Mouse (Mus musculus) heart, embryonic 12.5 days (tissue): ENCODE data around the gene Rhoq. TPM values are rescaled to one million over a fixed set of nuclear protein-coding genes. Genes with fewer than 3 reads are reported as not detected.
A peak's percentile ranks its signal among the peaks of the same experiment; 100 is the strongest.

Experiments used
- ATAC-seq: fragments of 200-750 bp; cut with Nextera tagmentation; 2 replicates; pipeline ENCODE4 v1.8.0; 2017; ENCODE audit warnings: moderate TSS enrichment, moderate library complexity; ENCODE audit not compliant: insufficient number of reproducible peaks, low FRiP score
- H3K27ac ChIP-seq: fragments of 300-500 bp; sonication (generic); 2 replicates; pipeline ENCODE4 v1.5.1; 2016; ENCODE audit warnings: mild to moderate bottlenecking, moderate library complexity; ENCODE audit not compliant: poor library complexity, severe bottlenecking
- H3K27me3 ChIP-seq: fragments of 300-500 bp; sonication (generic); replicated peaks from 2 replicates; pipeline ENCODE4 v1.6.1; 2016; ENCODE audit warnings: mild to moderate bottlenecking, moderate library complexity
- H3K36me3 ChIP-seq: fragments of 300-500 bp; sonication (generic); 2 replicates; pipeline ENCODE4 v1.6.1; 2016; ENCODE audit warnings: mild to moderate bottlenecking, moderate library complexity
- H3K4me1 ChIP-seq: fragments of 300-500 bp; sonication (generic); replicated peaks from 2 replicates; pipeline ENCODE4 v1.6.1; 2016; ENCODE audit warnings: mild to moderate bottlenecking
- H3K4me2 ChIP-seq: fragments of 300-500 bp; sonication (generic); 2 replicates; pipeline ENCODE4 v1.6.1; 2016; ENCODE audit warnings: mild to moderate bottlenecking, moderate library complexity
- H3K4me3 ChIP-seq: fragments of 300-500 bp; sonication (generic); 2 replicates; pipeline ENCODE4 v1.5.1; 2016; ENCODE audit warnings: mild to moderate bottlenecking
- H3K9ac ChIP-seq: fragments of 300-500 bp; sonication (generic); 2 replicates; pipeline ENCODE4 v1.6.1; 2016; ENCODE audit warnings: mild to moderate bottlenecking, moderate library complexity
- H3K9me3 ChIP-seq: fragments of 300-500 bp; sonication (generic); replicated peaks from 2 replicates; pipeline ENCODE4 v1.6.1; 2016; ENCODE audit warnings: mild to moderate bottlenecking, moderate library complexity
- WGBS: fragments of 180-500 bp; shearing (Covaris S2); methylation state at CpG from one replicate; pipeline ENCODE4 v1.1.7; 2016; 5-methylcytosine and 5-hydroxymethylcytosine counted together
- polyA plus RNA-seq: library from polyadenylated mRNA; unstranded; fragments of >200 nt; fragmentation: Nextera tagmentation; extraction: Ambion mirVana; gene quantifications from 2 replicates; pipeline ENCODE4 v1.2.1, GENCODE M21; 2016

Rhoq gene
- polyA plus RNA-seq, 1 experiment from 2014 or later: 28.4 TPM

DNA sequence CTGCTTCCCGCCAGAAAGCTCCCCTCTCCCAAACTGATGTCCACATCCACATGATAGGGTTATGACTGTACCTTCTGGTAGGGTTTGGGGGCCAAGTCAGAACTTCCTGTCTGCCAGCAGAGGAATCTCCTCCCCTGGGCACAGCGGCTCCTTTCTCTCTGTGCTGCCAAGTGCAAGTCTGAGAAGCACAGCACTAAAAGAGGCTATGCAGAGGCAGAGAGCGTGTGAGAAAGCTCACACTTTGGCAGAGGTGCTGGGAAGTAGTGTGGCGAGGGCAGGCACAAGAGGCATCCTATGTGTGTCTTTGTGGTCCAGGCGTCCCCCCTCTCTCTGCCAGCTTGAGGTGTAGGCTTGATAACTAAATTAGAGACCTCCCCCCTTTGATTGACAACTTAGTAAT lies 8.2 kb downstream of the Rhoq start:
- H3K27ac ChIP-seq: no peak overlapping the region
- peaks cover 68% of the 10 kb centered on the region for H3K36me3 ChIP-seq
- no peak for ATAC-seq
- H3K27me3 ChIP-seq: no peaks in the 10 kb centered on the region
- no peak overlapping the region for H3K9ac ChIP-seq
- no peak overlapping the region for H3K4me2 ChIP-seq
- H3K9me3 ChIP-seq: no peaks in the 10 kb centered on the region
- H3K4me1 ChIP-seq: peaks cover 44% of the 10 kb centered on the region
- WGBS: 78% methylated on average over 5 of the region's 5 CpGs
- no peak overlapping the region for H3K4me3 ChIP-seq

DNA sequence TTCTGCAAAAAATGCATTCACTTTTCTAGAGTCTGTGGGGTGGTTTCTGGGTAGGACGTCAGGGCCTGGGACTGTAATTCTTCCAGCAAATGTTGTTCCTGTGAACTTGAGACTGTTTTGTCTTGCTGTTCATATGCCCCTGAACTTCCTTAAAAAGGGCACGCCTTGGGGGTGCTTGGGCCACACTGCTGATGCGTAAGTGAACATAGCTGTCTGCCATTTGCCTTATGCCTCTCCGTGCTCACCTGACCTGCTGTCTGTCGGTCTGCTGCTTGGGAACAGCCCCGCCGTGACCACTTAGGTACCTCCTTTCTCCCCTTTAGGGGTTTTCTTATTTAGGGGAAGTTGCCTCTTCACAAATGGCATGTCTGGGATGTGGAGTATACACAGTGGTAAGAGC lies 9.0 kb downstream of the Rhoq start:
- ATAC-seq: no peak
- 86% methylated on average over 7 of the region's 7 CpGs for whole genome bisulfite sequencing

DNA sequence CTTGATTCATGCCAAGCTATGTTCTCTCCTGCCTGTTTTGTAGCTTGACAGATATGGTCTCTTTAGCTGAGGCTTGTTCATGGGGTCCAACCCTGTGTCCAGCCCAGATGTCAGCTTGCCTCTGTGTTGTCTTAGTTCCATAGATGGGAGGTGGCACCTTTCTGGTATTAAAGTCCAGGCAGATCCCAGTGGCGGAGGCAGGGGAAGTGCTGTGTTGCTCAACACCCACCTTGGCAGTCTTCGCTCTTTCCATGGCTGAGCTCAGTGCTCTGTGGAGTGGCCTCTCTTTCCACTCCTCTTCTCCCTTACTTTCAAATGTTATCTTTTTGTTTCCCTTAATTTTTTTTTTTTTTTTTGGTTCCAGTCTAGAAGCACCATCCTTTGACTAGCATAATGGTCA lies 10.2 kb downstream of the Rhoq start:
- WGBS: 88% methylated on average over 2 of the region's 2 CpGs
- peaks cover 70% of the 10 kb centered on the region for H3K36me3 ChIP-seq
- H3K27me3 ChIP-seq: no peaks in the 10 kb centered on the region
- H3K4me3 ChIP-seq: no peak overlapping the region
- no peak for ATAC-seq
- H3K9ac ChIP-seq: no peak overlapping the region
- peaks cover 34% of the 10 kb centered on the region for H3K4me1 ChIP-seq
- no peaks in the 10 kb centered on the region for H3K9me3 ChIP-seq
- H3K4me2 ChIP-seq: no peak overlapping the region
- H3K27ac ChIP-seq: no peak overlapping the region

More for the DNA sequence above, 9.0 kb downstream of the Rhoq start:
- Histone ChIP-seq H3K36me3 (peaks cover 72% of the 10 kb centered on the region), H3K27me3 (no peaks in the 10 kb centered on the region), H3K4me1 (peaks cover 46% of the 10 kb centered on the region), H3K9ac (no peak overlapping the region), H3K4me2 (no peak overlapping the region), H3K27ac (no peak overlapping the region), H3K4me3 (no peak overlapping the region), H3K9me3 (no peaks in the 10 kb centered on the region)

- WGBS: 66% methylated on average over 10 of the region's 10 CpGs
These were observed 13.5 kb downstream of the Rhoq start for GRCm38 (mm10) chr17:86976387-86976786.

GRCm38 (mm10) chr17:86978496-86978895 lies 15.6 kb downstream of the Rhoq start:
- no peak overlapping the region for H3K27ac ChIP-seq
- peaks cover 68% of the 10 kb centered on the region for H3K36me3 ChIP-seq
- WGBS: 82% methylated on average over 6 of the region's 6 CpGs
- H3K27me3 ChIP-seq: no peaks in the 10 kb centered on the region
- no peak overlapping the region for H3K4me2 ChIP-seq
- H3K4me3 ChIP-seq: no peak overlapping the region
- H3K4me1 ChIP-seq: peaks cover 15% of the 10 kb centered on the region
- H3K9ac ChIP-seq: no peak overlapping the region
- no peaks in the 10 kb centered on the region for H3K9me3 ChIP-seq
- no peak for ATAC-seq

More at GRCm38 (mm10) chr17:86976387-86976786, 13.5 kb downstream of the Rhoq start:
- H3K9ac ChIP-seq: no peak overlapping the region
- H3K4me2 ChIP-seq: no peak overlapping the region
- H3K36me3 ChIP-seq: peaks cover 70% of the 10 kb centered on the region
- H3K27me3 ChIP-seq: no peaks in the 10 kb centered on the region
- no peak for ATAC-seq
- H3K9me3 ChIP-seq: no peaks in the 10 kb centered on the region
- H3K4me3 ChIP-seq: no peak overlapping the region
- no peak overlapping the region for H3K27ac ChIP-seq
- peaks cover 6% of the 10 kb centered on the region; the same call in 1 of the 2 replicates for H3K4me1 ChIP-seq

GRCm38 (mm10) chr17:86981205-86981604 lies 18.3 kb downstream of the Rhoq start:
- Histone ChIP-seq H3K9ac (no peak overlapping the region), H3K4me1 (peaks cover 31% of the 10 kb centered on the region), H3K27me3 (no peaks in the 10 kb centered on the region), H3K27ac (no peak overlapping the region), H3K9me3 (no peaks in the 10 kb centered on the region), H3K36me3 (peaks cover 57% of the 10 kb centered on the region), H3K4me3 (no peak overlapping the region), H3K4me2 (no peak overlapping the region)
- WGBS: 83% methylated on average over 1 of the region's 1 CpGs
- ATAC-seq: no peak

DNA sequence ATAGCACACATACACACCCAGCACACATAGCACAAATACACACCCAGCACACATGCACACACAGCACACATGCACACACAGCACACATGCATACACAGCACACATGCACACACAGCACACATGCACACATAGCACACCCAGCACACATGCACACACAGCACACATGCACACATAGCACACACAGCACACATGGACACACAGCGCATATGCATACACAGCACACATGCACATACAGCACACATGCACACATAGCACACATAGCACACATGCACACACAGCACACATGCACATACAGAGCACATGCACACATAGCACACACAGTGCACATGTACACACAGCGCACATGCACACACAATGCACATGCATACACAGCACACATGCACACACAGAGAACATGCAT lies 18.8 kb downstream of the Rhoq start:
- H3K27me3 ChIP-seq: no peaks in the 10 kb centered on the region
- no peak overlapping the region for H3K4me2 ChIP-seq
- ATAC-seq: no peak
- no peak overlapping the region for H3K27ac ChIP-seq
- no peak overlapping the region for H3K4me3 ChIP-seq
- no peaks in the 10 kb centered on the region for H3K9me3 ChIP-seq
- WGBS: 97% methylated on average over 2 of the region's 2 CpGs
- H3K9ac ChIP-seq: no peak overlapping the region
- peaks cover 33% of the 10 kb centered on the region for H3K4me1 ChIP-seq
- H3K36me3 ChIP-seq: peaks cover 54% of the 10 kb centered on the region

GRCm38 (mm10) chr17:86982497-86982896 lies 19.6 kb downstream of the Rhoq start:
- no peak overlapping the region for H3K9ac ChIP-seq
- H3K4me3 ChIP-seq: no peak overlapping the region
- H3K4me2 ChIP-seq: no peak overlapping the region
- peaks cover 41% of the 10 kb centered on the region for H3K4me1 ChIP-seq
- H3K27me3 ChIP-seq: no peaks in the 10 kb centered on the region
- H3K36me3 ChIP-seq: peaks cover 52% of the 10 kb centered on the region
- H3K9me3 ChIP-seq: no peaks in the 10 kb centered on the region
- 59% methylated on average over 9 of the region's 9 CpGs for WGBS
- no peak overlapping the region for H3K27ac ChIP-seq
- ATAC-seq: 0 out of 2 replicates have a peak, but pooled peaks have one; percentile 51

- no peak for ATAC-seq
- H3K36me3 ChIP-seq: peaks cover 27% of the 10 kb centered on the region
- peak overlapping the region; percentile 59; the same call in 1 of the 2 replicates for H3K9ac ChIP-seq
- H3K4me1 ChIP-seq: peaks cover 76% of the 10 kb centered on the region
- H3K27ac ChIP-seq: peak overlapping the region; percentile 53
- 55% methylated on average over 17 of the region's 17 CpGs for WGBS
- H3K9me3 ChIP-seq: no peaks in the 10 kb centered on the region
- peak overlapping the region; percentile 53 for H3K4me2 ChIP-seq
- no peaks in the 10 kb centered on the region for H3K27me3 ChIP-seq
- H3K4me3 ChIP-seq: no peak overlapping the region
These were observed 23.7 kb downstream of the Rhoq start for GRCm38 (mm10) chr17:86986449-86987138.

- no peaks in the 10 kb centered on the region for H3K27me3 ChIP-seq
- H3K4me1 ChIP-seq: peaks cover 67% of the 10 kb centered on the region
- H3K4me3 ChIP-seq: no peak overlapping the region
- H3K36me3 ChIP-seq: peaks cover 17% of the 10 kb centered on the region
- no peak for ATAC-seq
- no peak overlapping the region for H3K9ac ChIP-seq
- 85% methylated on average over 5 of the region's 5 CpGs for WGBS
- H3K9me3 ChIP-seq: no peaks in the 10 kb centered on the region
- H3K27ac ChIP-seq: no peak overlapping the region
- H3K4me2 ChIP-seq: no peak overlapping the region
These were observed 25.3 kb downstream of the Rhoq start for GRCm38 (mm10) chr17:86988161-86988560.

- Histone ChIP-seq H3K4me3 (no peak overlapping the region), H3K9ac (0 out of 2 replicates have a peak overlapping the region, but pooled peaks have one; percentile 45), H3K4me1 (peaks cover 67% of the 10 kb centered on the region), H3K4me2 (no peak overlapping the region), H3K27me3 (no peaks in the 10 kb centered on the region), H3K9me3 (no peaks in the 10 kb centered on the region), H3K36me3 (peaks cover 12% of the 10 kb centered on the region), H3K27ac (no peak overlapping the region)
- WGBS: 52% methylated on average over 6 of the region's 6 CpGs
- ATAC-seq: no peak
These were observed 25.8 kb downstream of the Rhoq start for GRCm38 (mm10) chr17:86988601-86989184.
